Mouse (Mus musculus) cerebellum, adult 9-10 months (tissue): ENCODE data around the gene Ctss.

ENCODE experiments used
- DNase-seq: peaks from one replicate; pipeline ENCODE4 v3.0.0; 2022

Gene Ctss

DNA sequence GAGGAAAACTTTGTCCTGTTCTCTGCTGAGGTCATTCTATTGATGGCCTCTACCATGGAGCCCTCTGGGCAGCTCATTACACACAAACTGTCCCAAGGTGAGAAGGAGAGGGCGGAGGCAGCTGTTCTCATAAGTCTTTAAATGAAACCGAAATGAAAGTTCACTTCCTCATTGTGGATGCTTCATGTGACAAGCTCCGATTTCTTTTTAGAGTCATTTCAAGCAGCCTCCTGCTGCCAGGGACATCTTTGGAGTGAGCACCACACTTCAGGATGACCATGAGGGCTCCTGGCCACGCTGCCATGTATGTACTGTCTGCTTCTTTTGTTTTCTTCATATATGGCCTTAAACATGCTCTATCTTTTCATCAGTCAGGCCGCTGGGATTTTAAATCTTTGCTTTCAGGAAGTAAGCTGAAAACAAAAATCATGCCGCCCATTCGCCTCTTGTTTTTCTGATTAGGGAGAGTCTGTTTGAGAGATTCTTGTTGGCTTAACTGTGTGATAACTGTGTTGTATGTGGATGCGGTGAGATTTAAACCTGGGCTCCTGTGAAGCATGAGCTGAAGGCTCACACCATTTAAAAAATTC lies at the start of gene Ctss:
Ctss (plus strand) TSS at position 165 of the 590 bp plus-strand sequence.
- no peak for DNase-seq

DNA sequence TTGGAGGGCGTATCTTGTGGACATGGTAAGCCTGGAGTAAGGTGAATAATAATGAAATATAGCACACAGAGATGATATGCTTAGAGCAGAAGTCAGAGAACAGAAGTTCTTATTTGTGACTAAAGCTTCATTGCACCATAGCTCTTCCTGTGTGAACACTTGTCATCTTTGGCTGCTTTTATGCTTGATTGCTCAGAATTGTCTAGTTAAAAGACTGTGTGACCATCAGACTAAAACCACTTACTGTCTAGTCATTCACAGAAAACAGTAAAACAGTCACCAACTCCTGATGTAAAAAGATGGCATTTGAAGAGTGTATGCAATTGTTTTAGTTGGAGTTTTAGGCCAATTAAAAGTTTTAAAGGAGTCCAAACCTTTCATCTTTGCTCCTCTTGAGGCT lies 47.6 kb upstream of the Ctss start:
- no peak for DNase-seq

DNA sequence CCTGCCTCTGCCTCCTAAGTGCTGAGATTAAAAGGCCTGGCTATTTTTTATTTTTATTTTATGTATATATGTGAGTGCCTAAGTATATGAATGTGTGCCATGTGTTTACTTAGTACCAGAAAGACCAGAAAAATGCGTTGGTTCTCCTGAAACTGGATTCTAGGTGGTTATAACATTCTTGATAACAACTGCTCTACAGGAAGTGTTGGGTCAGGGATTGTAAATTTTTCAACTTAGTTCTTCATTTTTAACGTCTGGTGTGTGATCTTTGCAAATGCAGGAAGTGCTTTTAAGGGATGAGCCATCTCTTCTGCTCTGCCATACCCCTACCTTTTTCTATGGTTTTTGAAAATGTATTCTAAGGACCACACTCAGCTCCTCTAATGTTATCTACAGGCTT lies 40.2 kb upstream of the Ctss start:
- DNase-seq, result no peak

DNA sequence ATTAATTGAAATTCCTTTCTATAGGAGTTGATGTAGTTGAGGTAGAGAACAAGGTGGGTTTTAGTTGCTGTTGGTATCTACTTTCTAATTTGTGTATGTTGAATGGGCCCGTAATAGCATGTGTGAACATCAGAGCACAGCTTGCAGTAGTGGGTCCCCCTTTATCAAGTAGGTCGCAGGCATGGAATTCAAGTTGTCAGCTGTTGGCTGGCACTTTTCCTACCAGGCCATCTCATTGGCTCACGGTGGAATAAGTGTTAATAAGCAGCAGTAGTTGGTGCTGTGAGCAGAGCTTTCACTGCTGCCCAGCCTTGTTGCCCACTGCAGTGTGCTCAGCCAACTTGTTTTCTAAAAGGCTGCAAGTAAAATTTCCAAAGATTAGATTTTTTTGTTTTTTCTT lies 37.9 kb upstream of the Ctss start:
- DNase-seq, result no peak

- no peak for DNase-seq
These were observed 36.3 kb upstream of the Ctss start for GRCm38 (mm10) chr3:95490238-95490637.

- peak; percentile 65 for DNase-seq
These were observed 32.2 kb upstream of the Ctss start for GRCm38 (mm10) chr3:95494342-95494741.

DNA sequence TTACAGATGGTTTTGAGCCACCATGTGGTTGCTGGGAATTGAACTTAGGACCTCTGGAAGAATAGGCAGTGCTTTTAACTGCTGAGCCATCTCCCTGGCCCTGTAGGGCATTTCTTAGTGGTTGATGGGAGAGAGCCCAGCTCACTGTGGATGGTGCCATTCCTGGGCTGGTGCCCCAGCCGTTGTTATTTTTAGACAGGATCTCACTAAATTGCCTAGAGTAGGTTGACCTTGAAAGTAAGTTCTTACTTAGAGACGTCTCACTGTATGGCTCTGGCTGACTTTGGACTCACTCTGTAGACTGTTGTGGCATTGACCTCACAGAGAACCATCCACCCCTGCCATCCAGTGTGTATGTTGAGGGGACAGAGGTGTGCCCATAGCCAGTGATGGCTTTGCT lies 28.4 kb upstream of the Ctss start:
- DNase-seq, result no peak

DNA sequence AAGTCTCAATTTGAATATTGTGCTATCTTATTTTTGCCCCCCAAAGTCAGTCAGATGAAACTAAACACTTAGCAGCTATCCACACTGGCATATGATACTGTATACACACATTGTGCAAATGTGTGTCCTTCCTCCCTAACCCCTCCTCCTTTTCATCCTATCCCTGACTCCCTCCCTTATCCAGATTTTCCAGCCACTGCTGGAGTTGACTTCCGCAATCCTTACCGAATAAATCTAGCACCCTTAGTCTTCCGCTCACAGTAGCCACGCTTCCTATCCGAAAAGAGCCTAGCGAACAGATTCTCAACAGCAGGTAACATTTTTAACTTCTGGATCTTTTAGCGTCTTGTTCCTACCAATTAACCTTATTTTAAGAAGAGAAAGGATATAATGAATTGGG lies 27.6 kb upstream of the Ctss start, which contains the start of gene Ctsk:
Ctsk (plus strand) TSS at position 233 of the 400 bp plus-strand sequence.
- no peak for DNase-seq

DNA sequence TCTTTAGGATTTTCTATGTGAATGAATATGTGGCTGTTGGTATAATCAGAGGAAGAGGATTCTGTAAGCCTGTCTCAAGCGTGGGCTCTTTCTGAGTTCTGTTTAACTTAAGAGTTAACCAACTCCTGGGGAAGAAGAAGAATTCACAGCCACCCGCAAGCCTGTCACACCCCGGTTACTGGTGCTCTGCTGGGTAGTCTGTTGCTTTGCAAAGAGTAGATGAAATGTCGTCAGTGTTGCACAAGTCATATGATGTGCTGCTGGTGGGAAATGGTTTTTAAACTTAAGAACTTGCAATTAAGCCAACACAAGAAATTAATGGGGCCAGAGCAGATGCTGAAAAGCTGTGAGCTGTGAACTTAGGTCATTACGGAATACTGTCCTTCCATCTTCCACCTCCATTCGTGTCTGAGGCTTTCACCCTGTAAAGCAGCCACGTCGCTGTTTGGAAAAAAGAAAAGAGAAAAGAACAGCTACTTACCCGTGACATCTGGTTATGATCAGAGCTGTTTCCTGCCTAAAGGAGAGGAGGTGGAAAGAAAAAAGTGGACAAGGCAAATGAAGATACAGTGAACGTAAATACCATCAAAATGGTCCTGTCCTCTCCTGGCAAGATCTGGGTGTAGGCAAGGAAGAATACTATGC lies 27.0 kb upstream of the Ctss start:
- DNase-seq, result no peak

- DNase-seq, result no peak
These were observed 24.3 kb upstream of the Ctss start for GRCm38 (mm10) chr3:95502312-95502711.

DNA sequence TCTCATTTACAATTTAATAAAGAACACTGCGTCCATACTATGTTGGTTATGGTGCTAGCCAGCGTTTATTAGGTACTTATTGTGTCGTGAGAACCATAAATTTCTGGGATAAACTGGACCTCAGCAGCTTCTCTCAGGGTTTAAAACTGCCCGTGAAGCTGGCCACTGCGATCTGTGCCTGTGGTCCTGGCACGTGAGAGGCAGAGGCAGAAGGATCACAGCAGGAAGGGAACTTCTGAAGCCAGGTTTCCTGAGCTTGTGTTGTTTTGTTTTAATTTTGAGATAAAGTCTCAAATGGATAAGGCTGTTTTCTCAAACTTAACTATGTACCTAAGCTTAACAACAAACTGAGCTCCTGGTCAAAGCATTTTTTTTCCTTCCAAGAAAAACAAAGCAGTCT lies 17.2 kb upstream of the Ctss start:
- peak; percentile 81 for DNase-seq

DNA sequence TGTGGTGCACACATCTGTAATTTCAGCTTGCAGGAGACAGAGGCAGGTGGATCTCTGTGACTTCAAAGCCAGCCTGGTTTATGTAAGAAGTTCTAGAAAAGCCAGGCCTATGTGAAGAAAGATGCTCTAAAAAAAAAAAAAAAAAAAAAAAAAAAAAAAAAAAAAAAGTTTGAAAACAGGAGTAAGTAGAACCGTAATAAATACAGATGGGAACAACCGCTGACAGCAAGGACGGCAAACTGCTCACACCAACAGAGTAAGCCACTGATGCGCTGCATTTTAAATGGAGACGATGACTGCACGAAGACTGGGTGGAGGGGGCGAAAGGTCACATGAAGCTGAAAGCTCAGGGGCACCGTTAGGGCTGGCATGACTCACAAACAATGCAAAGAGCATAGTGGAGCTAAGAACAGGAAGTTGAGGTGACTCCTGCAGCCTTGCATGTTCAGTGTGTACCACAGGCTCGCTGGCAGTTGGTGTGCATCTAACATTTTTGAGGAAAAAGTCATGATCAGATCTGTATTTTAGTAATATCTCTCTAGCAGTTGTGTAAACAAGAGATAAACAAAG lies 14.9 kb upstream of the Ctss start:
- no peak for DNase-seq

DNA sequence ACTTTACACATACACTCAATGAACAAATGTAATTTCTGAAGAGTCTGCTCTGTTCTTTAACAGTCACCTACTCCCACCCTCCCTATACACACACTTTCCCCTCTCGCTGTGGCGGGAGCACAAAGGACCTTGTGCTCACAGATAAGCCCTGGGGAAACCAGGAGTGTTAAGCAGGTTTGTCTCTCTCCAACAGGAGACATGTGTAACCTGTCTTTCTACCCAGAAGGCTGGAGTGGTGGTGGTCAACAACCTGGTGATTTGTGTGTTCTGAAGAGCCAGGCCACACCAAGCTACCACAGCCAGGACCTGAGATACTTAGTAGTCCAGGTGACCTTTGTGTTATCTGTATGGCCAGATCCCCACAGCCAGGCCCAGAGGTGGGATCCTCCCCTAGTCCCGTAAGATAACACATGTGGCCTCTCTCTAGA lies 10.0 kb upstream of the Ctss start:
- DNase-seq, result no peak

DNA sequence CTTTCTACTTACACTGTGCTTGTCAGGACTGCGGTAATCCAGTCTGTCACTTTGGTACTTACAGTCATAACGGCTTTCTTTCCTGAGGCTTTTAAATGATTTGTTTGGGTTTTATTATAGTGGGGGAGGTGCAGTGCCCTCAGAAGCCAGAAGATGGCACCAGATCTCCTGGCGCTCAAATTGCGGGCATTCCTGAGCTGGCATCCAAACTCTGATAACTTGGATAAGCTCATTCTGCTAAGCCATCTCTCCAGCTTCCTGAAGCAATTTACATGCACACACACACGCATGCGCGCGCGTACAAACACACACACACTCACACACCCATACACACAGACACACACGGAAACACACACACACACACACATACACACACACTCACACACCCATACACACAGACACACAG lies 9.1 kb upstream of the Ctss start:
- DNase-seq, result peak; percentile 79

- no peak for DNase-seq
These were observed 7.7 kb upstream of the Ctss start for GRCm38 (mm10) chr3:95518891-95519290.

GRCm38 (mm10) chr3:95519315-95519714 lies 7.3 kb upstream of the Ctss start:
- DNase-seq, result no peak

- no peak for DNase-seq
These were observed 6.5 kb upstream of the Ctss start for GRCm38 (mm10) chr3:95520100-95520499.

GRCm38 (mm10) chr3:95521168-95521567 lies 5.4 kb upstream of the Ctss start:
- DNase-seq, result no peak

DNA sequence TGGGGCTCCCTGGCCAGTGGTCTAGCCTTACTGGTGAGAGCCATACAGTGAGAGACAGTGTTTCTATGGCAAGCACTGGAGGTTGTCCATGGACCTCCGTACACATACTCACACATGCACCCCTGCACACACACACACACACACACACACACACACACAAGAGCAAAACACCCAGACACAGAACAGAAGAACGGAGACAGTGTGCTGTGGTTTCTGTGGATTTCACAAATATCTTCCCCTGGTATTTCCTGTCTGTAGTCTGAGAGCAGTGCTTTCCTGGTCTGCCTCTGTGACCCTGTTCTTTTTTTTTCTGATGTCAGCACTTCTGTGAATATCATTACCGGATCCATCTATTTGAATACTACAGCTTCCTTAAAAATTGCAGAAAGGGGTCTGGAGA lies 2.9 kb upstream of the Ctss start:
- no peak for DNase-seq

DNA sequence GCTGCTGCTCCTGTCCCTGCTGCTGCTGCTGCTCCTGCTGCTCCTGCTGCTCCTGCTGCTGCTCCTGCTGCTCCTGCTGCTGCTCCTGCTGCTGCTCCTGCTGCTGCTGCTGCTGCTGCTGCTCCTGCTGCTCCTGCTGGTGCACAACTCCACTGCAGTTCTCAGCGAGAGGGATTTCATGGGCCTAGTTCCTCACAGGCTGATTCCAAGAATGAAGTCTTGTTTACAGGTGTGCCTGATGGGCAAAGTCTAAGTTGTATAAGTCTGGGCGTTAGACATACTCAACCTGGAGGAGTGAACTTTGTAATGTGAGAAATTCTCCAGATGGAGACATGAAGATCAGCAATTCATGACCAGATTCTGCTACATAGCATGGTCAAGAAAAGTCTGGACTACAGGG lies 1.9 kb upstream of the Ctss start:
- no peak for DNase-seq

GRCm38 (mm10) chr3:95526111-95526510 lies 475 bp upstream of the Ctss start:
- no peak for DNase-seq

GRCm38 (mm10) chr3:95529814-95530213 lies 3.2 kb downstream of the Ctss start:
- no peak for DNase-seq

DNA sequence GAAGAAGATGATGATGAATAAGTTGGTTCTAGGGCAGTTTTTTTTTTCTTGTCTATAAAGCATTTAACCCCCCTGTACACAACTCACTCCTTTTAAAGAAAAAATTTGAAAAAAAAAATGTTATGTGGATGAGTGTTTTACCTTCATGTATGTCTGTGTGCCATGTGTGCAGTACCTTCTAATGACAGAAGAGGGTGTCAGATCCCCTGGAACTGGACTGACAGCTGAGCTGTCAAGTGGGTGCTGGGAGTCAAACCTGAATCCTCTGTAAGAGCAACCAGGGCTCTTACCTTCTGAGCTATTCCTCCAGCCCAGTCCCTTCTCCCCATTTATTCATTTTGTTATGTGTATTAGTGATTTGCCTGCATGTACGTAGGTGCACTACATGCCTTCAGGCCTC lies 4.4 kb downstream of the Ctss start:
- no peak for DNase-seq

DNA sequence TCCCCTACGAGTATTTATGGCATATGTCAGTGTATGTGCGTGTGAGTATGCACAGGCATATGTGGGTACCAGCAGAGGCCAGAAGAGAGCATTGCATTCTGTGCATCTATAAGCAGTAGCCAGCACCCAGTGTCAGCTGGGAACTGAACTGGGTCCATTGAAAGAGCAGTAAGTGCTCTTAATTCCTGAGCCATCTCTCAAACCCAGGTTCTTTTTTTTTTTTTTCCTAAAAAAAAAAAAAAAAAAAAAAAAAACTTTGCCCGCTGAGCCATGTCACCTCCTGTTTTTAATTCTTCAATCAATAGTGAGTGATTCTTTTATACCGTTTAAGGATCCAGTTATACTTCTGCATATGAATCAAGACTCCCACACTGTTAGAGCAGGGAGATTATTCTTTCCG lies 6.8 kb downstream of the Ctss start:
- DNase-seq, result no peak

DNA sequence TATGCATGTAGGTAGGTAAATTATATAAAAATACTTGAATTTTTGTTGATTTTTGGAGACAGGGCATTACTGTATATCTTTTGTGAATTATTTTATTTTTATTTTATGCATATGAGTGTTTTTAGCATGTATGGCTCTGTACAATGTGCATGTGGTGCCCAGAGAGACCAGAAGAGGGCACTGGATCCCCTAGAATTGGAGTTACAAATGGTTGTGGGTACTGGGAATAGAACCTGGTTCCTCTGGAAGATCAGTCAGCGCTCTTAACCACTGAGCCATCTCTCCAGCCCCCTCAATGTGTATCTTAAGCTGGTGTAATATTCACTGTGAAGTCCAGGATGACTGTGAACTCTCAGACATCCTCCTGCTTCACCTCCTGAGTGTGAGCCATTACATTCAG lies 8.3 kb downstream of the Ctss start:
- DNase-seq, result no peak
